Mouse (Mus musculus) bone marrow macrophage, adult 2 months (primary cell): Measurements from ENCODE around the gene Dgka.

ENCODE experiments used
- CTCF ChIP-seq: IDR thresholded peaks from 2 replicates; pipeline ENCODE4 v1.5.1; 2012; ENCODE audit warnings: low read depth, mild to moderate bottlenecking, low read length, moderate library complexity
- POLR2A ChIP-seq: IDR thresholded peaks from 2 replicates; pipeline ENCODE4 v1.6.1; 2012; ENCODE audit warnings: mild to moderate bottlenecking, low read depth, low read length, borderline replicate concordance

DNA sequence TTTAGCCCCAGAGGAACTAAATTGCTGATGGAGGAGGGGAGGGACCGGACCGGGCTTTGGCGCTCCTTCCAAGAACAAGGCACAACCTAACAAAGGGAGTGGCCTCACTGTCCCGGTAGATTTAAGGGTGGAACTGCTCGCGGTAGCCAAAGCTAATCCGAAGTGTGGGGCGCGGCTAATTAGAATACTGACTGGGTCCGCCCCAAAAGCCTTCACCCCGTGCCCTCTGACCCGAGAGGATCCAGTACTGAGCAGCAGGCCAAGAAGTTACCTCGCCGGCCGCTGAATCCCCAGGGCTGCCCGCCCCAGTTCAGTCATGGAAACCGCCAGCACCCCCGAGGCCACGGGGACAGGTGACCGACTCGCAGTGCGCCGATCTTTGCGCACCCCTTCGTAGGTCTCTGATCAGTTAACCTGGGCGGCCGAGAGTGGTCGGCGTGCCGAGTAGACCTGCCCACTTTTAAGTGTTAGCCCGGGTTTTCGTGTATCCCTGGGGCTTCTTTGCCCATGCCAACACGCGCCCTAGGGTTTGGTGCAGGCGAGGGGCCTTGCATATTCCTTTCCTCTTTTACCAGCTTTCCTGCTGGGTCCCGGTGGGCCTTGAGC lies 3.1 kb upstream of the Dgka start, which contains the start of gene Pym1:
- TF ChIP-seq CTCF, result no peak
- TF ChIP-seq POLR2A, result no peak
